Mouse (Mus musculus) hindbrain, embryonic 16.5 days (tissue): ENCODE data around the gene Kank3. TPM values are rescaled to one million over a fixed set of nuclear protein-coding genes. Genes with fewer than 3 reads are reported as not detected.
"Not testable (repeated sequence)": the region's sequence is repeated elsewhere in the genome, so short reads cannot be mapped to it uniquely, and the experiment has no call there.

ENCODE experiments used
- ATAC-seq: fragments of 200-750 bp; cut with Nextera tagmentation; 2 replicates; pipeline ENCODE4 v1.8.0; 2017; ENCODE audit warnings: moderate TSS enrichment, moderate library complexity
- H3K27ac ChIP-seq: fragments of 300-500 bp; sonication (generic); 2 replicates; pipeline ENCODE4 v1.5.1; 2014; ENCODE audit warnings: low read depth, mild to moderate bottlenecking, control low read depth, low read length, moderate library complexity
- H3K27me3 ChIP-seq: fragments of 300-500 bp; sonication (generic); replicated peaks from 2 replicates; pipeline ENCODE4 v1.6.1; 2014; ENCODE audit warnings: low read length; ENCODE audit not compliant: control insufficient read depth, insufficient read depth
- H3K36me3 ChIP-seq: fragments of 300-500 bp; sonication (generic); 2 replicates; pipeline ENCODE4 v1.6.1; 2014; ENCODE audit warnings: mild to moderate bottlenecking, low read length, moderate library complexity, mixed read lengths; ENCODE audit not compliant: control insufficient read depth, insufficient read depth
- H3K4me1 ChIP-seq: fragments of 300-500 bp; sonication (generic); 2 replicates; pipeline ENCODE4 v1.6.1; 2014; ENCODE audit warnings: low read depth, low read length; ENCODE audit not compliant: control insufficient read depth, insufficient read depth
- H3K4me2 ChIP-seq: fragments of 300-500 bp; sonication (generic); 2 replicates; pipeline ENCODE4 v1.6.1; 2014; ENCODE audit warnings: mild to moderate bottlenecking, low read length, control low read depth, moderate library complexity
- H3K4me3 ChIP-seq: fragments of 300-500 bp; sonication (generic); 2 replicates; pipeline ENCODE4 v1.5.1; 2014; ENCODE audit warnings: mild to moderate bottlenecking, low read length, control low read depth, moderate library complexity
- H3K9ac ChIP-seq: fragments of 300-500 bp; sonication (generic); 2 replicates; pipeline ENCODE4 v1.6.1; 2014; ENCODE audit warnings: low read depth, mild to moderate bottlenecking, control low read depth, low read length, moderate library complexity
- H3K9me3 ChIP-seq: fragments of 300-500 bp; sonication (generic); 2 replicates; pipeline ENCODE4 v1.6.1; 2014; ENCODE audit warnings: mild to moderate bottlenecking, low read length, moderate library complexity; ENCODE audit not compliant: control insufficient read depth
- whole genome bisulfite sequencing: fragments of 180-500 bp; shearing (Covaris S2); extraction: QIAGEN DNeasy Blood & Tissue Kit; methylation state at CpG from one replicate; pipeline ENCODE4 v1.1.7; 2014; 5-methylcytosine and 5-hydroxymethylcytosine counted together
- polyA plus RNA-seq: library from polyadenylated mRNA; unstranded; fragments of >200 nt; fragmentation: Nextera tagmentation; extraction: Ambion mirVana; gene quantifications from 2 replicates; pipeline ENCODE4 v1.2.1, GENCODE M21; 2015

Gene Kank3
- polyA plus RNA-seq, 1 experiment from 2014 or later = 46.6 TPM

GRCm38 (mm10) chr17:33815399-33815798 lies 5.1 kb downstream of the Kank3 start:
- Histone ChIP-seq H3K36me3 (no peaks in the 10 kb centered on the region), H3K27me3 (no peaks in the 10 kb centered on the region), H3K9ac (no peak overlapping the region), H3K4me2 (no peak overlapping the region), H3K9me3 (no peaks in the 10 kb centered on the region), H3K27ac (no peak overlapping the region), H3K4me3 (no peak overlapping the region), H3K4me1 (peaks cover 18% of the 10 kb centered on the region)
- no peak for ATAC-seq
- 94% methylated on average over 5 of the region's 6 CpGs for WGBS

- no peak for ATAC-seq
- peaks cover 5% of the 10 kb centered on the region for H3K36me3 ChIP-seq
- no peaks in the 10 kb centered on the region for H3K9me3 ChIP-seq
- no peaks in the 10 kb centered on the region for H3K27me3 ChIP-seq
- peak overlapping the region; percentile 80 for H3K9ac ChIP-seq
- peak overlapping the region; percentile 63 for H3K4me3 ChIP-seq
- peaks cover 11% of the 10 kb centered on the region for H3K4me1 ChIP-seq
- H3K27ac ChIP-seq = peak overlapping the region; percentile 93; the same call in 1 of the 2 replicates
- H3K4me2 ChIP-seq = peak overlapping the region; percentile 93
- 58% methylated on average over 5 of the region's 5 CpGs for WGBS
Observed at GRCm38 (mm10) chr17:33816612-33817011, 6.3 kb downstream of the Kank3 start.

GRCm38 (mm10) chr17:33817184-33817968 lies 7.1 kb downstream of the Kank3 start:
- H3K27ac ChIP-seq = peak overlapping the region; percentile 93
- under 1% methylated on average over 67 of the region's 89 CpGs for WGBS
- ATAC-seq = peak; percentile 97

GRCm38 (mm10) chr17:33817969-33818643 lies 7.8 kb downstream of the Kank3 start:
- WGBS = 12% methylated on average over 30 of the region's 33 CpGs

More at GRCm38 (mm10) chr17:33817184-33817968, 7.1 kb downstream of the Kank3 start:
- peak overlapping the region; percentile 63 for H3K4me3 ChIP-seq
- H3K36me3 ChIP-seq = peaks cover 12% of the 10 kb centered on the region
- H3K4me2 ChIP-seq = peak overlapping the region; percentile 93
- H3K9me3 ChIP-seq = no peaks in the 10 kb centered on the region
- H3K27me3 ChIP-seq = no peaks in the 10 kb centered on the region
- peaks cover 15% of the 10 kb centered on the region for H3K4me1 ChIP-seq
- peak overlapping the region; percentile 80 for H3K9ac ChIP-seq

GRCm38 (mm10) chr17:33822436-33822959 lies 12.2 kb downstream of the Kank3 start:
- Histone ChIP-seq H3K9me3 (no peaks in the 10 kb centered on the region), H3K4me3 (no peak overlapping the region), H3K36me3 (peaks cover 16% of the 10 kb centered on the region), H3K27me3 (no peaks in the 10 kb centered on the region), H3K27ac (no peak overlapping the region), H3K4me1 (peaks cover 36% of the 10 kb centered on the region), H3K4me2 (no peak overlapping the region), H3K9ac (no peak overlapping the region)
- 74% methylated on average over 1 of the region's 1 CpGs for WGBS
- no peak for ATAC-seq

More at GRCm38 (mm10) chr17:33817969-33818643, 7.8 kb downstream of the Kank3 start:
- Histone ChIP-seq H3K27me3 (no peaks in the 10 kb centered on the region), H3K27ac (peak overlapping the region; percentile 93), H3K4me3 (peak overlapping the region; percentile 63), H3K9me3 (no peaks in the 10 kb centered on the region), H3K36me3 (peaks cover 16% of the 10 kb centered on the region), H3K4me1 (peaks cover 22% of the 10 kb centered on the region), H3K9ac (peak overlapping the region; percentile 80), H3K4me2 (peak overlapping the region; percentile 93)
- ATAC-seq = peak; percentile 55

GRCm38 (mm10) chr17:33823171-33823570 lies 12.9 kb downstream of the Kank3 start:
- Histone ChIP-seq H3K4me3 (peak overlapping the region; percentile 69), H3K4me2 (peak overlapping the region; percentile 93), H3K36me3 (peaks cover 16% of the 10 kb centered on the region), H3K9ac (peak overlapping the region; percentile 73), H3K4me1 (peaks cover 31% of the 10 kb centered on the region)
- not testable (repeated sequence) for H3K9me3 ChIP-seq, ATAC-seq, H3K27me3 ChIP-seq, H3K27ac ChIP-seq
- WGBS = 77% methylated on average over 8 of the region's 8 CpGs

GRCm38 (mm10) chr17:33824084-33824996 lies 14.0 kb downstream of the Kank3 start, which contains the start of the genes Rps28 and Ndufa7:
TSS of gene Rps28 (minus strand) at chr17:33824562.
TSS of gene Ndufa7 (plus strand) at chr17:33824572.
- ATAC-seq = peak; percentile 95
- Histone ChIP-seq H3K4me1 (peaks cover 24% of the 10 kb centered on the region), H3K9ac (peak within 1 kb of the TSS; percentile 73), H3K27me3 (no peaks in the 10 kb centered on the region), H3K9me3 (no peaks in the 10 kb centered on the region), H3K4me3 (peak within 1 kb of the TSS; percentile 69), H3K36me3 (peaks cover 16% of the 10 kb centered on the region), H3K4me2 (peak within 1 kb of the TSS; percentile 93), H3K27ac (peak within 1 kb of the TSS; percentile 84)
- under 1% methylated on average over 51 of the region's 51 CpGs for WGBS

- Histone ChIP-seq H3K4me2 (peak overlapping the region; percentile 74), H3K9ac (peak overlapping the region; percentile 70), H3K36me3 (peaks cover 16% of the 10 kb centered on the region), H3K27ac (peak overlapping the region; percentile 84), H3K4me3 (peak overlapping the region; percentile 69), H3K4me1 (peaks cover 24% of the 10 kb centered on the region)
- ATAC-seq, H3K27me3 ChIP-seq, H3K9me3 ChIP-seq: not testable (repeated sequence)
- 12% methylated on average over 6 of the region's 6 CpGs for WGBS
Observed at GRCm38 (mm10) chr17:33824997-33825330, 14.6 kb downstream of the Kank3 start.
